Mouse (Mus musculus): ENCODE measurements around the gene Wdr5b. TPM values are rescaled to one million over a fixed set of nuclear protein-coding genes. Genes with fewer than 3 reads are reported as not detected.
"Not testable (repeated sequence)": the region's sequence is repeated elsewhere in the genome, so short reads cannot be mapped to it uniquely, and the experiment has no call there.

Gene Wdr5b
- polyA plus RNA-seq (2015; fragmentation: Nextera tagmentation; extraction: Ambion mirVana): 5.7 and 5.9 TPM in 2 replicates

DNA sequence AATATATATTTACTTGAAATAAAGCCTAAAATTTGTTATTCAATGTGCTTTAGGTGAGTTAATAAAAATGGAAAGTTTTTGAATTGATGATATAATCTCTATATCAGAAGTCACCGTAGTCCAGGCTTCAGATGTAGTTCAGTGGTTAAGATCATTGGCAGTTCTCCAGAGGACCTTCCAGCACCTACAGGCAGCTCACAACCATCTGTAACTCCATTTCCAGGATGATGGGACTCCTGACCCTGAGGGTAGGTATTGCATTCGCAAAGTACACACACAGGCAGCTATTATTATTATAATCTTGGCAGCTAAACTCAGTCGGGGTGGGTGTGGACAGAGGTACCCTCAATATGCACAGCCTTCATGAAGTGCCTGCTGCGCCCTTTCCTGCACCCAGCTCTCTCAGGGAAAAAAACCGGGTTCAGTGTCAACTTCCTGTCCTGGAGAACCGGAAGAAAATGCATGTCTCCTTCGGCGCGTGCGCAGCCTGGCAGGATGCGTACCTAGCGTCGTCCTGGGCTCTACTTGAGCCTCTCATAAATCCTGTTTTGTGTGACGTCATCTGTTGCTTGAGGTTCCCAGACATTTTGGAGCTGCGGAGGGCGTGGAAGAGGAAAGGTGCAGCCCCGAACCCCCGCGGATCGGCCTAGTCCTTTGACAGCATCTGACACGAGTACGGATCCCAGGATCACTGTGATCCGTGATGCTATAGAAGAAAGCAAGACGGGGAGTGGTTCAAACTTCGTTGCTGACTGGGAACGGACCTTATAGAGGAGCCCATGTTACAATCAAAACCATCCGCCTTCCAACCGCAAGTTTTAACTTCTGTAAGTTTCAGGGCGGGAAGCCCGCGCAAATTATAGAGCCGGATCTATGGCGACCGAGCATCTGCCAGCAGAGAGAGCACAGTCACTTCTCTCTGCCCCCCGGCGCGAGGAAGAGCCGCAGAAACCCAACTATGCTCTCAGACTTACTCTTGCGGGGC is at the start of gene Wdr5b:
Gene Wdr5b, plus strand, starts transcription at position 551 of the 985 bp plus-strand sequence.
- Histone ChIP-seq H3K4me2 (ENCODE audit: low read depth, low read length) (peak within 1 kb of the TSS; percentile 75), H3K27ac (ENCODE audit: low read length) (peak within 1 kb of the TSS; percentile 82), H3K9ac (ENCODE audit: low read depth, low read length) (peak within 1 kb of the TSS; percentile 83), H3K36me3 (ENCODE audit: control insufficient read depth, insufficient read depth, low read length) (peaks cover 4% of the 10 kb centered on the region), H3K4me1 (ENCODE audit: control insufficient read depth, insufficient read depth, low read length) (peaks cover 8% of the 10 kb centered on the region), H3K9me3 (ENCODE audit: control insufficient read depth, low read length) (no peaks in the 10 kb centered on the region), H3K4me3 (ENCODE audit: low read length) (peak within 1 kb of the TSS; percentile 71), H3K27me3 (replicated peaks; ENCODE audit: control insufficient read depth, insufficient read depth, low read length) (no peaks in the 10 kb centered on the region)
- WGBS: 1% methylated on average over 39 of the region's 39 CpGs
- ATAC-seq: peak; percentile 98

DNA sequence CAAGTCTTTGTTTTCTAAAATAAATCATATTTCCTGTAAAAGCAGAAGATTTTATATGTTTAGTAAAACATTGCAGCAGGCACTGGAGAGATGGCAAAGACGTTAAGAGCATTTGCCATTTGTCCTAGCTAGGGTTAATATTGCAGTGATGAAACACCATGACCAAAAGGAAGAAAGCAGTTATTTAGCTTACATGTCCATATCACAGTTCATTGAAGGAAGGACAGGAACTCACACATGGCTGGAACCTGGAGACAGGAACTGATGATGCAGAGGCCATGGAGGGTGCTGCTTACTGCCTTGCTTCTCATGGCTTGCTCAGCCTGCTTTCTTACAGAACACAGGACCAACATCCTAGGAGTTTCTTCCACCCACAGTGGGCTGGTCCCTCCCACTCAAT is 48.6 kb upstream of the Wdr5b start:
- H3K4me2 ChIP-seq (ENCODE audit: low read depth, low read length): no peak overlapping the region
- peaks cover 4% of the 10 kb centered on the region; the same call in 1 of the 2 replicates for H3K36me3 ChIP-seq (ENCODE audit: control insufficient read depth, insufficient read depth, low read length)
- peaks cover 4% of the 10 kb centered on the region; the same call in 1 of the 2 replicates for H3K4me1 ChIP-seq (ENCODE audit: control insufficient read depth, insufficient read depth, low read length)
- WGBS: 60% methylated on average over 1 of the region's 1 CpGs
- H3K9ac ChIP-seq (ENCODE audit: low read depth, low read length): no peak overlapping the region
- no peaks in the 10 kb centered on the region for H3K27me3 ChIP-seq (replicated peaks; ENCODE audit: control insufficient read depth, insufficient read depth, low read length)
- ATAC-seq: no peak
- H3K4me3 ChIP-seq (ENCODE audit: low read length): no peak overlapping the region
- no peaks in the 10 kb centered on the region for H3K9me3 ChIP-seq (ENCODE audit: control insufficient read depth, low read length)
- no peak overlapping the region for H3K27ac ChIP-seq (ENCODE audit: low read length)

GRCm38 (mm10) chr16:35993316-35993715 is 47.7 kb upstream of the Wdr5b start:
- Histone ChIP-seq H3K4me1 (ENCODE audit: control insufficient read depth, insufficient read depth, low read length) (no peaks in the 10 kb centered on the region), H3K36me3 (ENCODE audit: control insufficient read depth, insufficient read depth, low read length) (peaks cover 4% of the 10 kb centered on the region; the same call in 1 of the 2 replicates), H3K4me2 (ENCODE audit: low read depth, low read length) (no peak overlapping the region), H3K27ac (ENCODE audit: low read length) (no peak overlapping the region), H3K9ac (ENCODE audit: low read depth, low read length) (no peak overlapping the region), H3K9me3 (ENCODE audit: control insufficient read depth, low read length) (no peaks in the 10 kb centered on the region), H3K27me3 (replicated peaks; ENCODE audit: control insufficient read depth, insufficient read depth, low read length) (no peaks in the 10 kb centered on the region), H3K4me3 (ENCODE audit: low read length) (no peak overlapping the region)
- 85% methylated on average over 3 of the region's 3 CpGs for WGBS
- ATAC-seq: no peak

- not testable (repeated sequence) for H3K4me1 ChIP-seq (ENCODE audit: control insufficient read depth, insufficient read depth, low read length); H3K4me3 ChIP-seq (ENCODE audit: low read length); H3K27ac ChIP-seq (ENCODE audit: low read length); H3K9ac ChIP-seq (ENCODE audit: low read depth, low read length); H3K4me2 ChIP-seq (ENCODE audit: low read depth, low read length); H3K9me3 ChIP-seq (ENCODE audit: control insufficient read depth, low read length); H3K36me3 ChIP-seq (ENCODE audit: control insufficient read depth, insufficient read depth, low read length); ATAC-seq; H3K27me3 ChIP-seq (replicated peaks; ENCODE audit: control insufficient read depth, insufficient read depth, low read length)
- WGBS: 90% methylated on average over 4 of the region's 4 CpGs
These were observed 42.1 kb upstream of the Wdr5b start for GRCm38 (mm10) chr16:35998852-35999251.

DNA sequence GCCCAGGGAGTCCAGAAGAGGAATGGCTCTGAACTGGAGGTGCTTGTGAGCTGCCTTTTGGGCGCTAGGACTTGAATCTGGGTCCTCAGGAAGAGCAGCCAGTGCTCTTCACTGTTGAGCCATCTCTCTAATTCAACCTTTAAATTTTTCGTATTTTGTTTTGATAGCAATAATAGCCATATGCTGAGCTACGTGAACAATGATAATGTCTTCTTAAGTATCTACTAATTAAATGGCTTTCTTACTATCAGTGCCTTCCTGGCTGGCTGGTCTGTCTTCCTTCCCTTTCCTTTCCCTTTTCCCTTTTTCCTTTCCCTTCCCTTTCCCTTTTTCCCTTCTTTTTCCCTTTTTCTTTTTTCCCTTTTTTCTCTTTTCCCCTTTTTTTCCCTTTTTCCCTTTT is 32.6 kb upstream of the Wdr5b start:
- no peak overlapping the region for H3K4me3 ChIP-seq (ENCODE audit: low read length)
- no peaks in the 10 kb centered on the region for H3K27me3 ChIP-seq (replicated peaks; ENCODE audit: control insufficient read depth, insufficient read depth, low read length)
- H3K27ac ChIP-seq (ENCODE audit: low read length): no peak overlapping the region
- H3K9me3 ChIP-seq (ENCODE audit: control insufficient read depth, low read length): no peaks in the 10 kb centered on the region
- 93% methylated on average over 3 of the region's 3 CpGs for WGBS
- no peaks in the 10 kb centered on the region for H3K4me1 ChIP-seq (ENCODE audit: control insufficient read depth, insufficient read depth, low read length)
- no peak for ATAC-seq
- peaks cover 6% of the 10 kb centered on the region; the same call in 1 of the 2 replicates for H3K36me3 ChIP-seq (ENCODE audit: control insufficient read depth, insufficient read depth, low read length)
- no peak overlapping the region for H3K4me2 ChIP-seq (ENCODE audit: low read depth, low read length)
- H3K9ac ChIP-seq (ENCODE audit: low read depth, low read length): no peak overlapping the region

GRCm38 (mm10) chr16:36016335-36016734 is 24.7 kb upstream of the Wdr5b start:
- 97% methylated on average over 1 of the region's 1 CpGs for WGBS

GRCm38 (mm10) chr16:36028120-36028519 is 12.9 kb upstream of the Wdr5b start:
- H3K36me3 ChIP-seq (ENCODE audit: control insufficient read depth, insufficient read depth, low read length); H3K9me3 ChIP-seq (ENCODE audit: control insufficient read depth, low read length); H3K4me3 ChIP-seq (ENCODE audit: low read length); H3K9ac ChIP-seq (ENCODE audit: low read depth, low read length); H3K4me2 ChIP-seq (ENCODE audit: low read depth, low read length); ATAC-seq; H3K27ac ChIP-seq (ENCODE audit: low read length); H3K27me3 ChIP-seq (replicated peaks; ENCODE audit: control insufficient read depth, insufficient read depth, low read length); H3K4me1 ChIP-seq (ENCODE audit: control insufficient read depth, insufficient read depth, low read length): not testable (repeated sequence)
- 86% methylated on average over 1 of the region's 2 CpGs for WGBS

More at GRCm38 (mm10) chr16:36016335-36016734, 24.7 kb upstream of the Wdr5b start:
- H3K27me3 ChIP-seq (replicated peaks; ENCODE audit: control insufficient read depth, insufficient read depth, low read length): no peaks in the 10 kb centered on the region
- H3K4me1 ChIP-seq (ENCODE audit: control insufficient read depth, insufficient read depth, low read length): no peaks in the 10 kb centered on the region
- no peak overlapping the region for H3K4me2 ChIP-seq (ENCODE audit: low read depth, low read length)
- no peaks in the 10 kb centered on the region for H3K9me3 ChIP-seq (ENCODE audit: control insufficient read depth, low read length)
- H3K9ac ChIP-seq (ENCODE audit: low read depth, low read length): no peak overlapping the region
- H3K36me3 ChIP-seq (ENCODE audit: control insufficient read depth, insufficient read depth, low read length): no peaks in the 10 kb centered on the region; the same call in 1 of the 2 replicates
- no peak overlapping the region for H3K4me3 ChIP-seq (ENCODE audit: low read length)
- no peak overlapping the region for H3K27ac ChIP-seq (ENCODE audit: low read length)
- ATAC-seq: no peak

DNA sequence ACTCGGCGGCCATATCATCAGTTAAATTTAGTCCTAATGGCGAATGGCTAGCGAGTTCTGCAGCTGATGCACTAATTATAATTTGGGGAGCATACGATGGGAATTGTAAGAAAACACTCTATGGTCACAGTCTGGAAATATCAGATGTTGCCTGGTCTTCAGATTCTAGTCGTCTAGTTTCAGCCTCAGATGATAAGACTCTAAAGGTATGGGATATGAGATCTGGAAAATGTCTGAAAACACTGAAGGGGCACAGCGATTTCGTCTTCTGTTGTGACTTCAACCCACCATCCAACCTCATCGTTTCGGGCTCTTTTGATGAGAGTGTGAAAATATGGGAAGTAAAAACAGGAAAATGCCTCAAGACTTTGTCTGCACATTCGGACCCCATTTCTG is 633 bp downstream of the Wdr5b start:
- Histone ChIP-seq H3K36me3 (ENCODE audit: control insufficient read depth, insufficient read depth, low read length) (peaks cover 10% of the 10 kb centered on the region), H3K4me2 (ENCODE audit: low read depth, low read length) (peak overlapping the region; percentile 75), H3K27me3 (replicated peaks; ENCODE audit: control insufficient read depth, insufficient read depth, low read length) (no peaks in the 10 kb centered on the region), H3K27ac (ENCODE audit: low read length) (peak overlapping the region; percentile 82), H3K9me3 (ENCODE audit: control insufficient read depth, low read length) (no peaks in the 10 kb centered on the region), H3K9ac (ENCODE audit: low read depth, low read length) (peak overlapping the region; percentile 83), H3K4me3 (ENCODE audit: low read length) (peak overlapping the region; percentile 71), H3K4me1 (ENCODE audit: control insufficient read depth, insufficient read depth, low read length) (peaks cover 8% of the 10 kb centered on the region)
- ATAC-seq: no peak
- WGBS: 22% methylated on average over 11 of the region's 11 CpGs

GRCm38 (mm10) chr16:36043073-36043472 is 2.1 kb downstream of the Wdr5b start:
- ATAC-seq: no peak
- no peak overlapping the region for H3K9ac ChIP-seq (ENCODE audit: low read depth, low read length)
- H3K4me1 ChIP-seq (ENCODE audit: control insufficient read depth, insufficient read depth, low read length): peaks cover 8% of the 10 kb centered on the region
- H3K9me3 ChIP-seq (ENCODE audit: control insufficient read depth, low read length): no peaks in the 10 kb centered on the region
- H3K36me3 ChIP-seq (ENCODE audit: control insufficient read depth, insufficient read depth, low read length): peaks cover 10% of the 10 kb centered on the region
- H3K27me3 ChIP-seq (replicated peaks; ENCODE audit: control insufficient read depth, insufficient read depth, low read length): no peaks in the 10 kb centered on the region
- no peak overlapping the region for H3K4me2 ChIP-seq (ENCODE audit: low read depth, low read length)
- H3K4me3 ChIP-seq (ENCODE audit: low read length): no peak overlapping the region
- WGBS: 88% methylated on average over 10 of the region's 10 CpGs
- no peak overlapping the region for H3K27ac ChIP-seq (ENCODE audit: low read length)
